Mouse (Mus musculus): ENCODE data around the gene Oosp1.

Oosp1 gene

DNA sequence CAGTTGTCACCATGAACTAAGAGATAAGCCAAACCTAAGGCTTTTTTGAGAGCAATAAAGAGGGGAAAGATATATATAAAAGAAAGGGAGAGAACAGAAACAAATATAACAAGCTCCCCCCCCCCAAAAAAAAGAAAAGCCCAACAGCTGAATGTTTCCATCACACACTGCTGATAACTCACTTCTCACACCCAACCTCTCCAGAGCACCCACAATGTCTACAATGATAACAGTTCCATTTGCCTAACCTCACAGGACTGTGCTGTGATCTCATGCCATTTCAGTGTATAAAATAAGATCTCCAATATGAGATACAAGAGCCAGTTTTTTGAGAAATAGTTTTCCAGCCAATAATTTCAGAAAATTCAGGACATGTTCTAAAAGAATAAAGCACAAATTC, 73.0 kb downstream of the Oosp1 start:
- no peak for DNase-seq (ENCODE audit: low read depth, low spot score)
